Mouse (Mus musculus) forebrain, embryonic 14.5 days (tissue): ENCODE measurements at regions not wholly inside any gene's neighbourhood (a gene's known extent, or its start where the extent isn't known, plus 50 kb on each side); places are given as distances from the start of the nearest gene placed in this dataset.
A peak's percentile ranks its signal among the peaks of the same experiment; 100 is the strongest.

Experiments
- ATAC-seq: fragments of 200-750 bp; cut with Nextera tagmentation; 2 replicates; pipeline ENCODE4 v1.8.0; 2017; ENCODE audit warnings: mild to moderate bottlenecking, moderate library complexity
- DNase-seq: peaks from one replicate; pipeline ENCODE4 v3.0.0-alpha.2; 2015; ENCODE audit warnings: low spot score
- H3K27ac ChIP-seq: fragments of 300-500 bp; sonication (generic); 2 replicates; pipeline ENCODE4 v1.5.1; 2014; ENCODE audit warnings: low read depth, mild to moderate bottlenecking, control low read depth, low read length, moderate library complexity
- H3K27me3 ChIP-seq: fragments of 300-500 bp; sonication (generic); replicated peaks from 2 replicates; pipeline ENCODE4 v1.6.1; 2014; ENCODE audit warnings: low read length, control low read depth, mixed read lengths; ENCODE audit not compliant: control insufficient read depth, insufficient read depth
- H3K36me3 ChIP-seq: fragments of 300-500 bp; sonication (generic); 2 replicates; pipeline ENCODE4 v1.6.1; 2014; ENCODE audit warnings: low read length, control low read depth; ENCODE audit not compliant: control insufficient read depth, insufficient read depth
- H3K4me1 ChIP-seq: fragments of 300-500 bp; sonication (generic); 2 replicates; pipeline ENCODE4 v1.6.1; 2014; ENCODE audit warnings: antibody characterized with exemption, low read length, control low read depth; ENCODE audit not compliant: control insufficient read depth, insufficient read depth
- H3K4me2 ChIP-seq: fragments of 300-500 bp; sonication (generic); 2 replicates; pipeline ENCODE4 v1.6.1; 2014; ENCODE audit warnings: mild to moderate bottlenecking, control low read depth, low read length
- H3K4me3 ChIP-seq: fragments of 300-500 bp; sonication (generic); 2 replicates; pipeline ENCODE4 v1.5.1; 2014; ENCODE audit warnings: low read depth, low read length, control low read depth
- H3K9ac ChIP-seq: fragments of 300-500 bp; sonication (generic); 2 replicates; pipeline ENCODE4 v1.6.1; 2014; ENCODE audit warnings: mild to moderate bottlenecking, low read length, control low read depth, moderate library complexity
- H3K9me3 ChIP-seq: fragments of 300-500 bp; sonication (generic); replicated peaks from 2 replicates; pipeline ENCODE4 v1.6.1; 2016; ENCODE audit warnings: low read length, control low read depth, mixed read lengths; ENCODE audit not compliant: control insufficient read depth
- WGBS: fragments of 180-500 bp; shearing (Covaris S2); extraction: QIAGEN DNeasy Blood & Tissue Kit; methylation state at CpG from one replicate; pipeline ENCODE4 v1.1.7; 2014; 5-methylcytosine and 5-hydroxymethylcytosine counted together

DNA sequence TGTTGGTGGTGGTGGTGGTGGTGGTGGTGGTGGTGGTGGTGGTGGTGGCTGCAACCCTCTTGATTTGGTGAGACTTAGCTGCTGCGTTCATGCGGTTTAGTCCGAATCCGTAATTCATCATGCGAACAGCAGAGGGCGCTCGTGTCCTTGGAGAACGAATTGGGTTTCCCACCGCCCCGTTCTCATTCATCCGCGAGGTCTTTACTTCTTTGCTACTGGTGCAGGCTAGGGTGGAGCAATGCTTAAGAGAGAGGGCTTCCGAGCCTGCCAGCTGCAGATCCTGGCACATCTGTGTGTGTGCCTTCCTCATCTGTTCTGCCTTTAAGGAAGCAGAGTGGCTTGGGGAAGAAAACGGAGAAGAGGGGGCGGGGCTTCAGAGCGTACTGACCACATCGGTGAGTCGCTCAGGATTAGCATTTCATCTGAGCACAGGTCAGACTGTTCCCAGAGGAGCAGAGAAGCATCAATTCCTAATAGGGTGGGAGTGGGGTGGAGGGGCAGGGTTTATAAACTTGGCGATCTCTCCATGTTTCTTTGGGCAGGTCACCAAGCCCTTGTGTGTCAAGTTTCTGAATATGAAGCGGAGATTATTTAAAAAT, 111.7 kb upstream of the 1700012A03Rik start:
- ATAC-seq = peak; percentile 88
- WGBS = 6% methylated on average over 20 of the region's 20 CpGs

GRCm38 (mm10) chr6:31937146-31937545, 112.9 kb upstream of the 1700012A03Rik start:
- Histone ChIP-seq H3K4me2 (no peak overlapping the region), H3K4me1 (peaks cover 3% of the 10 kb centered on the region; the same call in 1 of the 2 replicates), H3K4me3 (no peak overlapping the region), H3K9me3 (no peaks in the 10 kb centered on the region), H3K27me3 (no peaks in the 10 kb centered on the region), H3K36me3 (no peaks in the 10 kb centered on the region), H3K27ac (no peak overlapping the region), H3K9ac (no peak overlapping the region)
- WGBS = 89% methylated on average over 12 of the region's 12 CpGs
- ATAC-seq (no peak), DNase-seq (no peak)

More for the DNA sequence above, 111.7 kb upstream of the 1700012A03Rik start:
- Histone ChIP-seq H3K36me3 (no peaks in the 10 kb centered on the region), H3K27ac (no peak overlapping the region), H3K4me1 (peaks cover 3% of the 10 kb centered on the region; the same call in 1 of the 2 replicates), H3K9me3 (no peaks in the 10 kb centered on the region), H3K9ac (peak overlapping the region; percentile 51), H3K4me3 (peak overlapping the region; percentile 22), H3K4me2 (peak overlapping the region; percentile 51), H3K27me3 (no peaks in the 10 kb centered on the region)
- peak; percentile 94 for DNase-seq

- H3K36me3 ChIP-seq = no peaks in the 10 kb centered on the region
- no peak overlapping the region for H3K4me2 ChIP-seq
- H3K9ac ChIP-seq = no peak overlapping the region
- 85% methylated on average over 10 of the region's 10 CpGs for WGBS
- H3K4me1 ChIP-seq = peaks cover 3% of the 10 kb centered on the region; the same call in 1 of the 2 replicates
- H3K27me3 ChIP-seq = no peaks in the 10 kb centered on the region
- H3K9me3 ChIP-seq = no peaks in the 10 kb centered on the region
- no peak for DNase-seq
- no peak overlapping the region for H3K4me3 ChIP-seq
- no peak overlapping the region for H3K27ac ChIP-seq
- ATAC-seq = no peak
These were observed 115.2 kb upstream of the 1700012A03Rik start for GRCm38 (mm10) chr6:31934826-31935225.

DNA sequence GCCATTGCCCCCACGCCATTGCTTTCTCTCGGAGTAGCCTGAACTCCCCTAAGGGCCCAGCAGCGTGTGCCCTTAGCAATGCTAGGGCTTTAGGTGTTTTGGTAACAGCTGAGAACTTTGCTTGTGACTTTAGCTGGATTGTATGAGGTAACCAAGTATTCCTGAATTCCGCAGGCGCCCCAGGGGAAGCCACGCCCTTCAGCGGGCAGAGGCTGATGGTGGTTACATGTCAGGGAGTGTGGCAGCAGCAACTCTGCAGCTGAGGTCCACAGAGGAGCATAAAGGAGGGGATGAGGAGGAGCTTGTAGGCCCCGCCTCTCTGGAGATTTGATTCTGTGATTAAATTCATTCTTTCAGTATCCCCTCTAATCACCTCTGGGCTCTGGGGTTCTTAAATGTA, 116.1 kb upstream of the 1700012A03Rik start:
- H3K9ac ChIP-seq = no peak overlapping the region
- H3K27ac ChIP-seq = peak overlapping the region; percentile 44; the same call in 1 of the 2 replicates
- no peak overlapping the region for H3K4me3 ChIP-seq
- no peaks in the 10 kb centered on the region for H3K9me3 ChIP-seq
- no peak for ATAC-seq
- H3K4me1 ChIP-seq = peaks cover 3% of the 10 kb centered on the region; the same call in 1 of the 2 replicates
- no peaks in the 10 kb centered on the region for H3K27me3 ChIP-seq
- H3K36me3 ChIP-seq = no peaks in the 10 kb centered on the region
- H3K4me2 ChIP-seq = no peak overlapping the region
- no peak for DNase-seq
- WGBS = 83% methylated on average over 8 of the region's 8 CpGs

GRCm38 (mm10) chr6:31933364-31933763, 116.7 kb upstream of the 1700012A03Rik start:
- WGBS = 65% methylated on average over 5 of the region's 5 CpGs
- no peak overlapping the region for H3K9ac ChIP-seq
- ATAC-seq (peak; percentile 55; the same call in 1 of the 2 replicates), DNase-seq (peak; percentile 61)
- H3K27ac ChIP-seq = 0 out of 2 replicates have a peak overlapping the region, but pooled peaks have one; percentile 44
- H3K36me3 ChIP-seq = no peaks in the 10 kb centered on the region
- H3K4me1 ChIP-seq = peaks cover 3% of the 10 kb centered on the region; the same call in 1 of the 2 replicates
- no peaks in the 10 kb centered on the region for H3K9me3 ChIP-seq
- H3K4me3 ChIP-seq = no peak overlapping the region
- H3K27me3 ChIP-seq = no peaks in the 10 kb centered on the region
- no peak overlapping the region for H3K4me2 ChIP-seq

GRCm38 (mm10) chr6:31931116-31931515, 118.9 kb upstream of the 1700012A03Rik start:
- peaks cover 3% of the 10 kb centered on the region; the same call in 1 of the 2 replicates for H3K4me1 ChIP-seq
- H3K9me3 ChIP-seq = no peaks in the 10 kb centered on the region
- H3K36me3 ChIP-seq = no peaks in the 10 kb centered on the region
- H3K4me3 ChIP-seq = no peak overlapping the region
- no peak overlapping the region for H3K9ac ChIP-seq
- WGBS = 87% methylated on average over 6 of the region's 6 CpGs
- DNase-seq (no peak), ATAC-seq (no peak)
- no peaks in the 10 kb centered on the region for H3K27me3 ChIP-seq
- H3K4me2 ChIP-seq = no peak overlapping the region
- H3K27ac ChIP-seq = no peak overlapping the region

- no peak for ATAC-seq
- Histone ChIP-seq H3K4me2 (no peak overlapping the region), H3K27ac (no peak overlapping the region), H3K4me3 (no peak overlapping the region), H3K36me3 (no peaks in the 10 kb centered on the region), H3K27me3 (no peaks in the 10 kb centered on the region), H3K9me3 (no peaks in the 10 kb centered on the region), H3K9ac (no peak overlapping the region), H3K4me1 (peaks cover 7% of the 10 kb centered on the region; the same call in 1 of the 2 replicates)
- DNase-seq = no peak
- WGBS = 90% methylated on average over 2 of the region's 2 CpGs
These were observed 120.9 kb upstream of the 1700012A03Rik start for GRCm38 (mm10) chr6:31929165-31929564.

DNA sequence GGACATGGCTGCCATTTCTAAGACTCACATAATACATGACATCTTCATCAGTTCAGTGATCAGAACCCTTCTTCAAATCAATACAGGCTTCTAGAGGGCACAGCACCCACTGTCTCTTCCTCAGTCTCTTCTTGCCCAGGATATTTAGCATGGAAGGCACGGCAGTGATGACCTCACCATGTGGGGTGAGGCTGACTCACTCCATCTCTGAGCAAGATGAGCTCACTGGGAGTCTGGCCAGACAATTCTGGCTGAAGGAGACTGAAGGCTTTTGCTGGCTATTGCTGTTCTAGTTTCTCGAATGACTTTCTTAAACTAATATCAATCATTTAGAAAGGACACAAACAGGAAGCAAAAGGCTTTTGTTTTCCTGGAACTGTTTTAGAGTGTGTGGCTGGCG, 122.9 kb upstream of the 1700012A03Rik start:
- no peak for ATAC-seq
- Histone ChIP-seq H3K4me3 (no peak overlapping the region), H3K27ac (no peak overlapping the region), H3K27me3 (no peaks in the 10 kb centered on the region), H3K9me3 (no peaks in the 10 kb centered on the region), H3K9ac (no peak overlapping the region), H3K36me3 (no peaks in the 10 kb centered on the region), H3K4me2 (no peak overlapping the region), H3K4me1 (peaks cover 8% of the 10 kb centered on the region; the same call in 1 of the 2 replicates)
- WGBS = 72% methylated on average over 3 of the region's 3 CpGs
- no peak for DNase-seq

DNA sequence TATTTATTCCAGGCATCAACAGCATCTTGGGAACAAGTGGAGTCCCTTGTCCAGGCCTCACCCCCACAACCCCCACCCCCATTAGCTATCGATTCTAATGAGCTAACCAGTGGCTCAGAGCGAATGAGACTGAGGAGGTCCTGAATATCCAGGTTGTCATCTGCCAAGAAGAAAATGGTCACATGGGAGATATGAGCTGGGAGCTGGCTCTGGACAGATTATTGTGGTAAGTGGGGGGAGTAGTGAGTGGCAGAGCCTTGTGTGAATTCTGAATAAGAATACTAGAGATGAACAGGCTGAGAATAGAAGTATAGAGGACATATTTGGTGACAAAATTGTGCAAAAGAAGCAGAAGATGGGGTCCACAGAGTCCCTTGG, 125.4 kb upstream of the 1700012A03Rik start:
- H3K4me2 ChIP-seq = no peak overlapping the region
- 65% methylated on average over 2 of the region's 2 CpGs for WGBS
- ATAC-seq (peak; percentile 32; the same call in 1 of the 2 replicates), DNase-seq (no peak)
- no peak overlapping the region for H3K9ac ChIP-seq
- H3K36me3 ChIP-seq = no peaks in the 10 kb centered on the region
- peaks cover 8% of the 10 kb centered on the region; the same call in 1 of the 2 replicates for H3K4me1 ChIP-seq
- H3K27ac ChIP-seq = no peak overlapping the region
- no peaks in the 10 kb centered on the region for H3K27me3 ChIP-seq
- H3K9me3 ChIP-seq = no peaks in the 10 kb centered on the region
- H3K4me3 ChIP-seq = no peak overlapping the region
